Mouse (Mus musculus) erythroblast, embryonic 14.5 days (primary cell): Measurements from ENCODE around the gene Twistnb.

ENCODE experiments used
- GATA1 ChIP-seq: IDR thresholded peaks from 2 replicates; pipeline ENCODE4 v1.6.1; 2012; ENCODE audit warnings: low read length, inconsistent platforms, mixed read lengths
- TAL1 ChIP-seq: IDR thresholded peaks from 3 replicates; pipeline ENCODE4 v1.6.1; 2012; ENCODE audit warnings: low read length, inconsistent platforms, mixed read lengths

- no peak for TF ChIP-seq GATA1
- no peak for TF ChIP-seq TAL1
Observed at GRCm38 (mm10) chr12:33403265-33403693, 26.2 kb upstream of the Twistnb start.
